Mouse (Mus musculus): ENCODE results near the gene Lmx1b. TPM values are rescaled to one million over a fixed set of nuclear protein-coding genes. Genes with fewer than 3 reads are reported as not detected.
A peak's percentile ranks its signal among the peaks of the same experiment; 100 is the strongest.

Lmx1b gene
- total and polyA plus RNA-seq, 3 experiments = not detected

DNA sequence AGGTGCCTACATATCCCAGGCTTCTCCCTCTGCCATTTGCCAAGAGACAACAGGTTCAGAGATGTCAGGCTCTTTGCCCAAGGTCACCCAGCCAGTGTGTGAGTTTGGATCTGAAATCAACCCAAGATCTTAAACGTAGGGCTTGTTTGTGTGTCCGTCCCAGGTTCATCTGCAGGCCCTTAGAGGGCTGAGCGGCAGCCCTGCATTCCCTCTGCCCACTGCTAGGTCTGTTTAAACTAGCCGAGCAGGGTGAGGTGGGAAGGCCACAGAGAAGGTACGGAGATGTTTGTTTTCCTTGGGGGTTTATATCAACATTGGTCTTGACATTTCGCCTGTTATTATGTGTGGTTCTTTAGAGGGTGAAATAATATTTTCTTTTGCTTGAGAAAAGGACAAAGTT is 28.4 kb upstream of the Lmx1b start:
- H3K79me2 ChIP-seq (replicated peaks; ENCODE audit: control insufficient read depth, extremely low read depth, insufficient read depth, poor library complexity, severe bottlenecking) = no peaks in the 10 kb centered on the region
- H3K36me3 ChIP-seq (replicated peaks in 1 of 2; ENCODE audit: control insufficient read depth in 1 of 2, insufficient read depth in 1 of 2, low read length in 1 of 2) = no peaks in the 10 kb centered on the region
- H3K9ac ChIP-seq (ENCODE audit: insufficient read depth, low read depth) = no peak overlapping the region
- peaks cover 0 to 5% of the 10 kb centered on the region in 2 experiments; a peak in 1 of 4 replicates for H3K4me1 ChIP-seq (ENCODE audit: control insufficient read depth in 1 of 2, insufficient read depth in 2 of 2)
- H3K27ac ChIP-seq (ENCODE audit: insufficient read depth, low read depth) = no peak overlapping the region
- H3K27me3 ChIP-seq (replicated peaks) = peaks cover 78% of the 10 kb centered on the region
- H3K9me3 ChIP-seq (replicated peaks; ENCODE audit: low read length) = peaks cover 2% of the 10 kb centered on the region
- no peak overlapping the region for H3K4me2 ChIP-seq (ENCODE audit: insufficient read depth, low read depth, poor library complexity, severe bottlenecking)
- no peak for TF ChIP-seq KAT2A (IDR thresholded peaks at IDR 0.05; ENCODE audit: insufficient replicate concordance, low read length)
- no peak for TF ChIP-seq TCF12 (IDR thresholded peaks at IDR 0.05; ENCODE audit: low read depth, low read length)
- no peak for TF ChIP-seq JUND (conservative IDR thresholded peaks at IDR 0.05; ENCODE audit: low read depth, low read length)
- no peak for TF ChIP-seq JUN (IDR thresholded peaks at IDR 0.05; ENCODE audit: insufficient read depth, low read depth, low read length)
- TF ChIP-seq RAD21 (IDR thresholded peaks at IDR 0.05; ENCODE audit: low read depth, low read length) = no peak
- in situ Hi-C loops (cut with MboI; ENCODE audit: low pct_ligation_motif_present, low pct_unique_long_range_greater_than_20kb, low sequenced_read_pairs) = no loop called here
- dilution Hi-C loops (cut with MboI; ENCODE audit: extremely low pct_ligation_motif_present, extremely low pct_unique_long_range_greater_than_20kb, low sequenced_read_pairs) = no loop called here
- DNase-seq (ENCODE audit: extremely low read depth) = no peak
- no peak overlapping the region for H3K4me3 ChIP-seq (replicated peaks in 1 of 3; ENCODE audit: low read depth in 2 of 3, low read length in 2 of 3, poor library complexity in 1 of 3)

DNA sequence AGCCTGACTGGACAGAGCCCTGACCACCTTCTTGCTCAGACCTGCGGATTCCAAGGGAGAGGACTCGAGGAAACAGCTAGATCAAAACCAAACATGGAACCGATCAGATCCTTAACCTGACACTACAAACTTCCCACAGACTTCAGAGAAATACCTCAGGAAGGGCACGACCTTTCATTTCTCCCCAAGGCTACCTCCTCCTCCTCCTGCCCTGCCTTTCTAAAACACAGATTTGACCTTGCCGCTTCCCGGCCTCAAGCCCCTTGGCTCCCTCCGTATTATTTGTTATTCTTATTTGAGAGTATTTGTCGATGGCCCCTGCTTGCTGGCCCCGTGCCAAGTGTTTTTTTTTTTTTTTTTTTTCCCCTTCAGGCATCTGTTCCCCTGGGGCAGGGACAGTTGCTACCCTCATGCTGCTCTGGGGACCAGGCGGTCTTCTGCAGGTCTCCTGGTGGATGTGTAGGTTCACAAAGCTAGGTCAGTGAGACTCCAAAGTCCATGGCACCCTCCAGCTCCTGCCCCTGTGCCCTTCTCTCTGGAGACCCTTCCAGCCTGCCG is 26.2 kb upstream of the Lmx1b start:
- in situ Hi-C loops (cut with MboI; ENCODE audit: low pct_ligation_motif_present, low pct_unique_long_range_greater_than_20kb, low sequenced_read_pairs) = no loop called here

DNA sequence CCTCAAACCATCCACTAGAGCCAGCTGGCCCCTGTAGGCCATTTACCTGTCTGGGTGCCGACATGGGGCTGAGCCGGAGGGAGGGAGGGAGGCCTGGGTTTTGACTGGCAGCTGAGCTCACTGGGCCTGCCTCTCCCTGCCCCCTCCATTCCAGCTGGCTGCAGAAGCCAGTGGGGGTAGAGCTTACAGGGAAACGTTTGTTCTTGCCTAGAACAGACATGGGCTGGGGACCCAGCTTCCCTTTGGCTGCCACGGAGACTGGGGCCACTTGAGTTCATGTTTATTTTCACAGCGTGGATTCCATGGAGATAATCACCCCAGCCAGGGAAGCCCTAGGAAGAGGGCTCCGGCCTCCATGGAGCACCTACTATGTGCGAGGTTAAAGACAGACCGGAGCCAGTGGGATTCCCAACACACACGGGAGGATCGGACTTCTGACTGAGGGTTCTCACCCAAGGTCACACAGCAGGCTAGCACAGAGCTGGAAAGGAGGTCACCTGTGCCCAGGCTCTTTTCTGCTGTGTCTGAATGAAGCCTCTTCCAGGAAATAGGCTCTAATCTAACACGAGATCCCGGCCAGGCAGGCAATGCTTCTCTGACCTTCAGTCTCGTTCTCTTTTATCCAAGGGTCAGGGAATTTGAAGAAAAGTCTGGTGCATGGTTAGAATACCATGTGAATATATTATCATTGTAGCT is 25.2 kb upstream of the Lmx1b start:
- Histone ChIP-seq H3K4me2 (ENCODE audit: insufficient read depth, low read depth, poor library complexity, severe bottlenecking) (no peak overlapping the region), H3K9me3 (replicated peaks; ENCODE audit: low read length) (peaks cover 2% of the 10 kb centered on the region), H3K79me2 (replicated peaks; ENCODE audit: control insufficient read depth, extremely low read depth, insufficient read depth, poor library complexity, severe bottlenecking) (no peaks in the 10 kb centered on the region), H3K27me3 (replicated peaks) (peaks cover 69% of the 10 kb centered on the region), H3K9ac (ENCODE audit: insufficient read depth, low read depth) (no peak overlapping the region), H3K36me3 (replicated peaks in 1 of 2; ENCODE audit: control insufficient read depth in 1 of 2, insufficient read depth in 1 of 2, low read length in 1 of 2) (no peaks in the 10 kb centered on the region), H3K4me1 (ENCODE audit: control insufficient read depth in 1 of 2, insufficient read depth in 2 of 2) (peaks cover 0 to 5% of the 10 kb centered on the region in 2 experiments; a peak in 1 of 4 replicates), H3K4me3 (replicated peaks in 1 of 3; ENCODE audit: low read depth in 2 of 3, low read length in 2 of 3, poor library complexity in 1 of 3) (no peak overlapping the region), H3K27ac (ENCODE audit: insufficient read depth, low read depth) (no peak overlapping the region)
- no peak for TF ChIP-seq ELF1 (IDR thresholded peaks at IDR 0.05; ENCODE audit: low read depth, low read length)
- no peak for TF ChIP-seq USF1 (IDR thresholded peaks at IDR 0.05; ENCODE audit: low read depth, low read length)
- TF ChIP-seq RAD21 (IDR thresholded peaks at IDR 0.05; ENCODE audit: low read depth, low read length) = no peak
- no peak for TF ChIP-seq MAFK (IDR thresholded peaks at IDR 0.05; ENCODE audit: insufficient replicate concordance, low read length)
- no peak for TF ChIP-seq POLR2AphosphoS2 (IDR thresholded peaks at IDR 0.05; ENCODE audit: low read depth, low read length)
- TF ChIP-seq MEF2A (IDR thresholded peaks at IDR 0.05; ENCODE audit: borderline replicate concordance, low read depth, low read length) = no peak
- no peak for TF ChIP-seq SMC3 (IDR thresholded peaks at IDR 0.05; ENCODE audit: low read depth, low read length)
- TF ChIP-seq MYC (IDR thresholded peaks at IDR 0.05; ENCODE audit: low read depth, low read length) = no peak
- TF ChIP-seq KAT2A (IDR thresholded peaks at IDR 0.05; ENCODE audit: insufficient replicate concordance, low read length) = no peak
- TF ChIP-seq ZNF384 (IDR thresholded peaks at IDR 0.05; ENCODE audit: low read depth, low read length) = no peak
- no peak for TF ChIP-seq MXI1 (IDR thresholded peaks at IDR 0.05; ENCODE audit: low read depth, low read length)
- no peak for DNase-seq (ENCODE audit: extremely low read depth)
- in situ Hi-C loops (cut with MboI; ENCODE audit: low pct_ligation_motif_present, low pct_unique_long_range_greater_than_20kb, low sequenced_read_pairs) (no loop called here), dilution Hi-C loops (cut with MboI; ENCODE audit: extremely low pct_ligation_motif_present, extremely low pct_unique_long_range_greater_than_20kb, low sequenced_read_pairs) (no loop called here)

More for the DNA sequence above, 26.2 kb upstream of the Lmx1b start:
- peaks cover 0 to 5% of the 10 kb centered on the region in 2 experiments; a peak in 1 of 4 replicates for H3K4me1 ChIP-seq (ENCODE audit: control insufficient read depth in 1 of 2, insufficient read depth in 2 of 2)
- peak; percentile 7; the same call in 1 of the 2 replicates for TF ChIP-seq ZNF384 (IDR thresholded peaks at IDR 0.05; ENCODE audit: low read depth, low read length)
- TF ChIP-seq USF1 (IDR thresholded peaks at IDR 0.05; ENCODE audit: low read depth, low read length) = no peak
- H3K4me2 ChIP-seq (ENCODE audit: insufficient read depth, low read depth, poor library complexity, severe bottlenecking) = no peak overlapping the region
- H3K27me3 ChIP-seq (replicated peaks) = peaks cover 69% of the 10 kb centered on the region
- no peak overlapping the region for H3K27ac ChIP-seq (ENCODE audit: insufficient read depth, low read depth)
- H3K36me3 ChIP-seq (replicated peaks in 1 of 2; ENCODE audit: control insufficient read depth in 1 of 2, insufficient read depth in 1 of 2, low read length in 1 of 2) = no peaks in the 10 kb centered on the region
- dilution Hi-C loops (cut with MboI; ENCODE audit: extremely low pct_ligation_motif_present, extremely low pct_unique_long_range_greater_than_20kb, low sequenced_read_pairs) = no loop called here
- peaks cover 2% of the 10 kb centered on the region for H3K9me3 ChIP-seq (replicated peaks; ENCODE audit: low read length)
- H3K9ac ChIP-seq (ENCODE audit: insufficient read depth, low read depth) = no peak overlapping the region
- no peak for DNase-seq (ENCODE audit: extremely low read depth)
- H3K79me2 ChIP-seq (replicated peaks; ENCODE audit: control insufficient read depth, extremely low read depth, insufficient read depth, poor library complexity, severe bottlenecking) = no peaks in the 10 kb centered on the region
- no peak overlapping the region for H3K4me3 ChIP-seq (replicated peaks in 1 of 3; ENCODE audit: low read depth in 2 of 3, low read length in 2 of 3, poor library complexity in 1 of 3)
